Mouse (Mus musculus): ENCODE data around the gene Gm49354. TPM values are rescaled to one million over a fixed set of nuclear protein-coding genes. Genes with fewer than 3 reads are reported as not detected.

Gm49354 gene
- polyA plus RNA-seq (2012), result 17.3 and 46.2 TPM in 2 replicates

- no peak for TF ChIP-seq GATA1 (IDR thresholded peaks at IDR 0.05; ENCODE audit: low read length)
These were observed at the start of gene Gm49354 for GRCm38 (mm10) chr13:59782145-59782544. Gene Gm49354 (minus strand): TSS chr13:59782245.

- TF ChIP-seq GATA1 (IDR thresholded peaks at IDR 0.05; ENCODE audit: low read length), result no peak
These were observed 43.9 kb upstream of the Gm49354 start for GRCm38 (mm10) chr13:59825966-59826365.

DNA sequence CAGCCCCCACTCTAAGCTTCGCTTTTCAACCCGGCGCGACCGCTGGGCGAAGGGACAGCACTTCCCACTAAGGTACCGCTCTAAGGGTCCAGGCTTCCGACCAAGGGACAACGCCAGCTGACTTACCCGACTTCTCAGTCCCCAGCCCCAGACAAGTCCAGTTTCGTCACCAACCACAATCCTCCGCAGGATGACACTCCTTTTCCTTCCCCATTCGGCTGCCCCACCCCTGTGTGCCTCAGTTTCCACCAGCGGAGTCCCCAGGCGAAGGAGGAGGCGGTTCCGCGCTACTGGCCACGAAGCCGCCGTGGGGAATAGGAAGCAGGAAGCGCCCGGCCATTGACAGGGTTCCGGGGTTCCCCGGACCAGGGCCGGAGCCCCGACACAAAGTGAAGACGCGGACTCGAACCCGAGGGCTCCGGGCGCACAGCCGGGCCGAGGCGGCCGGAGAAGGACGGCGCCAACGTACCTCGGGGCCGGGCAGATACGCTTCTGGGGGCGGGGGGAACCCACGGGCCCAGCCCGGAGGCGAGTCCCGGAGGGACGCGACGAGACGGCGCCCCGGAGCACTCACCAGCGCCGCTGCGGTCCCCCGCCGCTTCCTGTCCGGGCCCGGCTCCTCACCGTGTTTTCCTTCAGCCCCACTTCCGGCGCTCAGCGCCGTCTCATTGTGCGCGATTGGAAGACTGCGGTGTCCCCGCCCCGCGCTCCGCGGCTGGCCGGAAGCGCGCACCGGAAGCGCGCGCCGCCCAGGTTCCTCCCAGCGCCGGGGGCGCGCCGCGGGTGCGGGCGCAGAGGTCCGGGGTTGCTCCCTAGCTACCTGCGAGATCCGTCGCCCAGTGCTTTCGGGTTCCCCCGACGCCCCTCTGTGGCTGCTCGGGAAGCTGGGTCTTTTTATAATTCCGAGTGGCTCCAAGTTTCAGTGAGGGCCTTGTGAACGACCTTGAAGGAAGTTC is 40.7 kb upstream of the Gm49354 start, which contains the start of gene Tut7:
Tut7 (minus strand) TSS at position 641 of the 956 bp plus-strand sequence.
- TF ChIP-seq GATA1 (IDR thresholded peaks at IDR 0.05; ENCODE audit: low read length), result no peak

- no peak for TF ChIP-seq GATA1 (IDR thresholded peaks at IDR 0.05; ENCODE audit: low read length)
These were observed 38.8 kb upstream of the Gm49354 start for GRCm38 (mm10) chr13:59820836-59821235.

DNA sequence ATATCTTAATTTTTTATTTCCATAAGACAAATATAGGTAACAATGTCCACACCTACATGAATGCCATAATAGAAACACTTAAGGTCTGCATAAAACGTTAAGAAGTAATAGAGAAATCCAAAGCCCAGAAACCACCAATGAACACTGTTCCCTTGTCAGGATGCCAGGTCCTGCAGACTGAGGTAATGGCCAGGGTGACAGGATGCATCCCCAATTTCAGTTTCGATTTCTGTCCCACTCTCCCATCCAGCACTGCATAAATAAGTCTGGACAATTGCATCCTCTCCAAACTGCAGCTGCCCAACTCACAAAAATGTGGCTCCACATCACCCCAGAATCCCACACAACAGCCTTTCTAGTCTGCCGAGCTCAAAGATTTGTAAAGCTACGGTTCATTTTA is 38.1 kb upstream of the Gm49354 start:
- TF ChIP-seq GATA1 (IDR thresholded peaks at IDR 0.05; ENCODE audit: low read length), result no peak

DNA sequence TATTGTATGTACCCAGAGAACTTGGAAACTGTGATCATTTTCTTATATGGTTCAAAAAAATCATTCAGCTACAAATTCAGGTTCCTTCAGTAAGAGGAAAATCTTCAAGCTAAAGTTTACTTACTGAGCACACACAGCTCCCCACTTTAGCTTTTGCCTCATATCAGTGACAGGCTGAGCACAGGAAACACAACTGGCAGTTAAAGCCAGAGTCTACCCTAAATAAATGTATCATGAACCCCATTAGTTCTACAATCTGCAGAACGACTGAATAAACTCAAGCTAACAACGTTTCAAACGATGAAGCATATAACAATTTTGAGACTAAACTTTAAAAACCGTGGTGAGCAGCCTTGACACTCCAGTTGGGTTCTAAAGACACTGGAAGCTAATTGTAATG is 35.3 kb upstream of the Gm49354 start:
- no peak for TF ChIP-seq GATA1 (IDR thresholded peaks at IDR 0.05; ENCODE audit: low read length)

- peak; percentile 97 for TF ChIP-seq GATA1 (IDR thresholded peaks at IDR 0.05; ENCODE audit: low read length)
These were observed 32.1 kb upstream of the Gm49354 start for GRCm38 (mm10) chr13:59814109-59814591.

DNA sequence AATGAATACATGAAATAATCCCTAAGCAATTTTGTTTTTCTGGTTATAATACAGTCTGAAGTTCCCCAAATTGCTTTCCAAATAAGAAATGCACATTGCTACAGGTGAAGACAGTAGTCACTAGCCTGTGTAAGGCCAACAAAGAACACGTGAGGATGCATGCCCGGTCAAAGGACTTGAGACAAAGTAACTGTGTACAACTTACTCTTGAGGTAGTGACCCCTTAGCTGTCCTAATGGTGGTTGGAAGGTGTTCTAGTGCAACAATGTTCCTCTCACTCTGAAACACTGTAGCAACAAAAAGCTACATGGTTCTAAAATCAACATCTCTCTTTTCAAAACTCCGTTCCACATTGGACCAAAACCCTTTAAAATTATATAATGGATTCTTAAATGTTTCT is 29.5 kb upstream of the Gm49354 start:
- no peak for TF ChIP-seq GATA1 (IDR thresholded peaks at IDR 0.05; ENCODE audit: low read length)

DNA sequence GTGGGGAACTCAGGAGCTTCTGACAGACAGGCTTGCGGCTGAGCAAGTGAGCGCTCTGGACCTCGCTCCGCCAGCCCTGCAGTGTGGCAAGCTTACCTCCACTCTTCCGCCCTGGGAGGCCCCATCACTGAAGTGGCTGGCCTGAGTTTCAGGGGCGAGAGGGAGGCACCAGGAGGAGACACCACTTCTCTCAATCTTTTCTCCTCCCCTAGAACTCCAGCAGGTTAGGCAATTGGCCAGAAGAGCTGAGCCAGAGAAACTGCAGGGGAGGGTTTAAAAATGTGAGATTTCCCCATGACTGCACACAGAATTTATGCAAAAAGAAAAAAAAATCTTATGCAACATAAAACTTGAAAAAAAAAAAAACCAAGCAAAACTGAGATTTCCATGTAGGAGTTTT is 19.0 kb upstream of the Gm49354 start:
- no peak for TF ChIP-seq GATA1 (IDR thresholded peaks at IDR 0.05; ENCODE audit: low read length)

GRCm38 (mm10) chr13:59800077-59800476 is 18.0 kb upstream of the Gm49354 start:
- TF ChIP-seq GATA1 (IDR thresholded peaks at IDR 0.05; ENCODE audit: low read length), result no peak

- TF ChIP-seq GATA1 (IDR thresholded peaks at IDR 0.05; ENCODE audit: low read length), result no peak
These were observed 16.3 kb upstream of the Gm49354 start for GRCm38 (mm10) chr13:59798306-59798705.

DNA sequence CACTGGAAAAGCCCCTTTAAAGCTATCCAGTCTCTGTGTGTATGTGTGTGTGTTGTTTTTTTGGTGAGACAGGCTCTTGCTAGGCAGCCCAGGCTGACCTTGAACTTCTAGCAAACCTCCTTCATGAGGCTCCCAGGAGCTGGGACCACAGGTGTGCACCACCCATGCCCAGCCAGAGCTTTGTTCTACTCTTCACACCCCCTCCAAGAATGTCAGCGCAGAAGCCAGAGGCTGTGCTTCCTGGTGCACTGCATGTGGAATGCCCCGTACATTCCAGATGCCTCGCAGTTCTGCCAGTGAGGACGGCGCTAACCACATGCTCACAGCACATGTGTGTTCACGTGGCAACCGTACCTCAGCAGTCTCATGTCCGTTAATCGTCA is 14.4 kb upstream of the Gm49354 start:
- no peak for TF ChIP-seq GATA1 (IDR thresholded peaks at IDR 0.05; ENCODE audit: low read length)

DNA sequence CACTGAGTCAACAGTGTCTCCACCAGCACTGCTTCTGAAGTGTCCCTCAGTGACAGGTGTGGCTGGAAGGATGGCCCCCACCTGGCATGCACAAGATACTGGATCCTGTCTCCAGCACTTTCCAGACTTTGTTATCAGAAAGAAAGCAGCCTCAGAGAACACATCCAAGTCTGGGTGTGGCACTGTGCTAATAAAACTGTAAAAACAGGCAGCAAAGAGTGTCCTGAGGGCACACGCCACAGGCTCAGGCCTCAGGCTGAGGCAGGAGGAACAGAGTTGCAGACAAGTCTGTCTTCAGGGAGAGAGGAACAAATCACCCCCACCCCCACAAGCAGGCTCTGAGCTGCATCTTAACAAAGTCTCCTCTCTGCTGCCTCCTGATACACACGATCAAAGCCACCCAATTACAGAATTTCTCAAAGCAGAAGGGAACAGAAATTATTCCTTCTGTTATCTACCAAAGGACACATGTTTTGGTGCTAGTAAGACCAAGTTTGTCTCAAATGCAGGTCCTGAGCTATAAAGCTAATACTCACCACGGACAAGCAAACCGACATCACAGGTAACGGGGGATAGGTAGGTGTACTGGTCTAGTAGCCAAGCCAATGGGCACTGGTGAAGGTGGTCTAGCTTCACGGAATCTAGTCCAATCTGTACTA is 13.9 kb upstream of the Gm49354 start:
- TF ChIP-seq GATA1 (IDR thresholded peaks at IDR 0.05; ENCODE audit: low read length), result no peak

DNA sequence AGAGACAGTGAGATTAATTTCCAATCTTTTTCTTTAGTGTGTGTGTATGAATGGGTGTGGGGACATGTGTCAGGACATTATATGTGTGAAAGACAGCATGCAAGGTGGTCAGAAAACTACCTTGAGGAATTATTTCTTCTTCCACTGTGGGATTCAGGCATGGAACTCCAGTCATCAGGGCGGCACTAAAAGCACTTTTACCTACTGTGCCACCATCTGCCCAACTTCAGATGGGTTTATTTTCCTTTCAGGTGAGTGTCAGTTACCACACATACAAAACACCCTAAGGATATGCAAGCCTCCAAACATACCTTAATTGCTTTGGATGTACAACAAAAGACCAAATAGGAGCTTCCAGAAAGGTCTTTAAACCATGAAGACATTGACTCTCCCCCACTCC is 12.7 kb upstream of the Gm49354 start:
- TF ChIP-seq GATA1 (IDR thresholded peaks at IDR 0.05; ENCODE audit: low read length), result no peak

- TF ChIP-seq GATA1 (IDR thresholded peaks at IDR 0.05; ENCODE audit: low read length), result no peak
These were observed 2.8 kb downstream of the Gm49354 start for GRCm38 (mm10) chr13:59779213-59779612.

GRCm38 (mm10) chr13:59775168-59775567 is 6.9 kb downstream of the Gm49354 start:
- TF ChIP-seq GATA1 (IDR thresholded peaks at IDR 0.05; ENCODE audit: low read length), result no peak
